Mouse (Mus musculus): ENCODE results near the gene 4930402H24Rik.

Gene 4930402H24Rik

DNA sequence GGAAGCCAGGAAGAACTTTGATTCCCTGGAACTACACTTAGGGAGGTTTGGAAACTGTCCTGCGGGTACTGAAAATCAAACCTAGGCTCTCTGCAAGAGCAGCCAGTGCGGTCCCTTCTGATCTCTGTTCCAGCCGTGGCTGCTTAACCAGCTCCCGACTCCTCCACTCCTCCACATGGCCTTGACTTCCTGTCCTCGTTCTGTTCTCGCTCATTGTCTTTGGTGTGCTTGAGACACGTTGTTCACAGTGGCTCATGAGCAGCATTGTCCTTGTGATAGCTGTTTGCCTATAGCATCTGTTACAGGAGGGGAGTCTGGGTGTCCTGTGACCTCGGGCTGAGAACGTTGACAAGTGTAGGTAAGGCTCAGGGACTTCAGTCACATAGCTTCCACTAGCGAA is 229.0 kb downstream of the 4930402H24Rik start:
- in situ Hi-C loops (cut with MboI; ENCODE audit: low sequenced_read_pairs), result no loop called here

DNA sequence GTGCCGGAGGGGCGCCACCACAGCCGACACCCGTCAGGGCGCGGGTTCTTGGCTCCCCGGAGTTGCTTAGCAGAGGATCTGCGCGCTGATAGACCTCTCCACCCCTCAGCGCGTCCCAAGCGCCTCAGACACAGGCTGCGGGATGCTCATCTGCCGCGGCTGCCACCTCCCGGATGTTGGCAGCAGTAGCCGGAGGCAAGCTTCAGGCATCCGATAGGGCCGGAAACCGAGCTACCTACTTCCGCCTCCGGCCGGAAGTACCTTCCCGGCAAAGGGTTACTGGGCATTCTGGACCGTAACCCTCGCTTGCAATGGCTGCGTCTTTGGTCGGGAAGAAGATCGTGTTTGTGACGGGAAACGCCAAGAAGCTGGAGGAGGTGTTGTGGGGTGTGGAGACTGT is 238.6 kb downstream of the 4930402H24Rik start, which contains the start of gene Itpa:
Gene Itpa (plus strand): TSS at position 52 of the 400 bp plus-strand sequence.
- in situ Hi-C loops (cut with MboI; ENCODE audit: low sequenced_read_pairs), result no loop called here

DNA sequence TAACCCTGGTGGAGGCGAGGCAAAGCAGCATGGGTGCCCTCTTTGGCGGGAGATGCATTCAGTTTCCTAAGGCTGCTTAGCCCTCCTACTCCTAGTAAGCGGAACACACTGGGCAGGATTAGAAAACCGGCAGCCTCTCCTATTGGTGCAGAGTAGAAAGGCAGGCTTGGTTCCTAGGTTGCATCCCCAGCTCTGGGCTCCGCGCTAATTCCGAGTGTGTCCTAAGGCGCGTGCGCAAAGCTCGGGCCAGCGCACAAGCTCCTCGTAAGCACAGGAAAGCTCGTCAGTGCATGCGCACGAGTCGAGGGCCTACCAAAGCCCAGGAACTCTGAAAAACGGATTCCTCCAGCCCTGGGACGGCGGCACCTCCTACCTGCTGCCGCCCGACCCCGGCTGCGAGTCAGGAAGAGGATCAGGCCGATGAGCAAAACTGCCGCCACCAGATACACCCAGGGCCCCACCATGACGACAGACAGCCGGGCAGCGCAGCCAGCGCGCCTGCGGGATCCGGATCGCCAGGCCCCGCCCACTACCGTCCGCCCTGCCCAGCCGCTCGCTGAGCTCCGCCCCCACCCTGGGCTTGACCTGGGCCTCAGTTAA is 242.0 kb downstream of the 4930402H24Rik start, which contains the start of gene Ddrgk1:
Gene Ddrgk1 (minus strand): TSS at position 558 of the 600 bp plus-strand sequence.
- in situ Hi-C loops (cut with MboI; ENCODE audit: low sequenced_read_pairs), result no loop called here

DNA sequence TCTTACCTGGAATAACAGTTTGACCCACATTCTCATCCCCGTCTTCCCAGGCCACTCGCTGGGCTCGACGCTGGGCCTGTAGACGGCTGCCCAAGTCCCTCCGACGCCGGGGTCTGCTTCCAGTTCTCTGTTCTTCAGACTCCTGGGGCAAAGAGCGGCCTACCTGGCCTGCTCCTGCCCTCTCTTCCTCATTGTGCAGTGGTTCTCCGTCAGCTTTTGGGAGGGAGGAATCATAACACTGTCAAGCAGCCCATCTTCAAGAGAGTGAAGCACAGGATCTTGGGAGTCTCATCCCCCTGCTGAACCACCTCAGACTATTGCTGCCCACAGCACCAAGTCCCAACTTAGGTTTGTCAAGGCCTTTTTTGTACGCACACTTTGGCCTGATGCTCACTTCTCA is 242.9 kb downstream of the 4930402H24Rik start:
- in situ Hi-C loops (cut with MboI; ENCODE audit: low sequenced_read_pairs), result no loop called here

DNA sequence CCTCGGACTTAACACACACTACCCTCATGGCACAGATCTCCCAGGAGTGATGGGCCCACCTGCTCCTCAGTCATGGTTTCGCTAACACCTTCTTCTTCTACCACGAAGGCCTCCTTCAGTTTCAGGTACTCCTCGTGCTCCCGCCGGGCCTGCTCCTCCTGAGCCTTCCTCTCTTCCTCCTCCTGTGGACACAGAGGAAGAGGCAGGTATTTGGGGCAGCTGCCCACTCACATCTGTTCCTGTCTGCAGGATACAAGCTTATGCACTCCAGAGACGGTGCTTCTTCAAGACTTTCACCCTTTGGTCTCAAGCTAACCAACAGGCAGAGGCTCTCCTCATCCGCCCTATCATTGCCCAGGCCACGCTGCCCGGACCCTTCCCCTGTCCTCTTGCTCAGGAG is 247.7 kb downstream of the 4930402H24Rik start:
- in situ Hi-C loops (cut with MboI; ENCODE audit: low sequenced_read_pairs), result no loop called here

DNA sequence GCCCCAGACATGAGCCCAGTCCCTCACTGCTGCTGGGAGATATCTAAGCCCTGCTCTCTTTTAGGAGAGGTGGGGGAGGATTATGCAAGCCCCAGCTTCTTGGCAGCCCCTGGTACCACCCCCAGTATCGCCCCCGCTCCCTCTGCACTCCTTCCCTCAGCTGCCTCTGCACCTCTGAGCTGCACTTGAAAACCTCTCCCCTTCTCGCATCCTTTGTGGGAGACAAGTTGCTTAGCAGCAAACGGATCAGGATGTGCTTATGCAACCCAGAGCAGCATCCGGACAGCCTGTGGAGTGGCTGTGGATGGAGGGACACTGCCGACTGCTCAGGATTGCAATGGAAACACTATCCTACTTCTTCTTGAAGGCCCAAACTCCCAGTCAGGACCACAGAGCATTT is 248.7 kb downstream of the 4930402H24Rik start:
- in situ Hi-C loops (cut with MboI; ENCODE audit: low sequenced_read_pairs), result no loop called here

DNA sequence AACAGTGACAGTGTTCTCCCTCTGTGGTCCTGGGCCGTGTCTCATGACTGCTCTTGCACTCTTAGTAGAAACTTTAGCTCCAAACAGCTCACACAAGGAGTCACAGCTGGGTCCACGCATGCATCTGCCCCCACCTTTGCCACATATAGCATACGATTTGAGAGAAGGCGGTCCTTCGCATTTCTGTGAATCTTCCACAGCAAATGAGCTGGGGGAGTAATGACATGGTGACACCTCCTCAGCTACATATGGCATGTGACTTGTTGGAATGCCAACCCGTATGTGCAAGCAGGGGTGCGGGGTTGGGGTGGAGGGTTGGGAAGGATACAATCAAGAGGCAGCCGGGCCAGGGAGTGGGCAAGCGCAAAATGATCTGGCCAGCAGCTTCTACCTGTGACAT is 249.7 kb downstream of the 4930402H24Rik start:
- in situ Hi-C loops (cut with MboI; ENCODE audit: low sequenced_read_pairs), result no loop called here
